Mouse (Mus musculus): Measurements from ENCODE around the gene Nabp1. TPM values are rescaled to one million over a fixed set of nuclear protein-coding genes. Genes with fewer than 3 reads are reported as not detected.
A peak's percentile ranks its signal among the peaks of the same experiment; 100 is the strongest.

The Nabp1 gene
- total and polyA plus RNA-seq, 3 experiments, result 7.8 to 214 (median 75.8) TPM

DNA sequence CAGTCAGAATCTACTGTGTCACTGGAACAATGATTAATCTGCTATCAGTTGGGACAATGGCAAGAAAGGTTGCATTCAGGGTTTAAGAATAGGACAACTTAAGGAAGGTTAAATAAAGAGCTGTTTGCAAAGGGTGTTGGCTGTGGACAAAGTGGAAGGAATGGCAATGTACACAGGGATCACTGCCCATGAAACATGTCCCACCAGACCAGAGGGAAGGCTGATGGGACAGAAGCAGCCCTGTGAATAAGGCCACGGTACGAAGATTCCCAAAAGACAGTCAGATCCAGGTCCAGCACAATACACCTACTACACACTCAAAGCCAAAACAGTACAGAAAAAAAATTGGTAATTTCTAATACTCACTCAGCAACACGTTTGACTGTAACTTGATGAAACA is 30.3 kb upstream of the Nabp1 start:
- H3K4me3 ChIP-seq (ENCODE audit: low read depth, low read length), result no peak overlapping the region
- TF ChIP-seq CTCF (IDR thresholded peaks at IDR 0.05; ENCODE audit: low read depth, low read length) (no peak), TAL1 (conservative IDR thresholded peaks at IDR 0.05; ENCODE audit: low read depth, low read length) (no peak), POLR2AphosphoS5 (IDR thresholded peaks at IDR 0.05; ENCODE audit: insufficient replicate concordance, low read depth, low read length) (no peak), GATA2 (IDR thresholded peaks at IDR 0.05; ENCODE audit: borderline replicate concordance, low read depth, low read length) (no peak), GATA1 (IDR thresholded peaks at IDR 0.05; ENCODE audit: borderline replicate concordance, low read length) (no peak)
- H3K36me3 ChIP-seq (replicated peaks), result no peaks in the 10 kb centered on the region
- H3K4me1 ChIP-seq (ENCODE audit: insufficient read depth, low read depth, low read length), result peaks cover 19% of the 10 kb centered on the region
- DNase-seq (ENCODE audit: low spot score) (no peak), ATAC-seq (ENCODE audit: extremely low read depth, insufficient number of reproducible peaks, low FRiP score, poor library complexity, severe bottlenecking) (no peak)
- H3K9me3 ChIP-seq (replicated peaks), result no peaks in the 10 kb centered on the region
- peaks cover 5% of the 10 kb centered on the region for H3K27me3 ChIP-seq (ENCODE audit: insufficient read depth, low read length)

- Histone ChIP-seq H3K4me1 (ENCODE audit: insufficient read depth, low read depth, low read length) (peaks cover 28% of the 10 kb centered on the region), H3K27me3 (ENCODE audit: insufficient read depth, low read length) (peaks cover 3% of the 10 kb centered on the region), H3K9me3 (replicated peaks) (no peaks in the 10 kb centered on the region), H3K4me3 (ENCODE audit: low read depth, low read length) (no peak overlapping the region), H3K36me3 (replicated peaks) (no peaks in the 10 kb centered on the region)
- no peak for DNase-seq (ENCODE audit: low spot score)
- TF ChIP-seq GATA2 (IDR thresholded peaks at IDR 0.05; ENCODE audit: borderline replicate concordance, low read depth, low read length) (no peak), CTCF (IDR thresholded peaks at IDR 0.05; ENCODE audit: low read depth, low read length) (no peak), POLR2AphosphoS5 (IDR thresholded peaks at IDR 0.05; ENCODE audit: insufficient replicate concordance, low read depth, low read length) (no peak), GATA1 (IDR thresholded peaks at IDR 0.05; ENCODE audit: borderline replicate concordance, low read length) (no peak), TAL1 (conservative IDR thresholded peaks at IDR 0.05; ENCODE audit: low read depth, low read length) (no peak)
- no peak for ATAC-seq (ENCODE audit: extremely low read depth, insufficient number of reproducible peaks, low FRiP score, poor library complexity, severe bottlenecking)
These were observed 29.2 kb upstream of the Nabp1 start for GRCm38 (mm10) chr1:51507436-51507835.

DNA sequence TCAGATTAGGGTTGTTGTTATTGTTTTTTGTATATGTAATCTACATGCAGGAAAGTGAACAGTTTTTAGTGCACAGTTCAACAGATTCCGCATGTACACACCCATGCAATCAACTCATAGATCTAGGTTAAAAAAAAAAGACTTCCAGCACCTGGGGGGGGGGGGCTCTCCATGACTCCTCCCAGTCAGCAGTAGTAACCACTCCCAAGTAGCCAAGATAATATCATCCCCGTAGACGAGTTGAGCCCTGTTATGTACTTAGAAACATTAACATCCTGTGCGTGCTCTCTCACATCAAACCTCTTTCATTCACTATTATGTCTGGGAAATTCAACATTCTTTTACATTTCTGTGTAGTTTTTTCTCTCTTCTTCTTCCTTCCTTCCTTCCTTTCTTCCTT is 28.0 kb upstream of the Nabp1 start:
- H3K9me3 ChIP-seq (replicated peaks), result no peaks in the 10 kb centered on the region
- peaks cover 3% of the 10 kb centered on the region for H3K27me3 ChIP-seq (ENCODE audit: insufficient read depth, low read length)
- TF ChIP-seq GATA1 (IDR thresholded peaks at IDR 0.05; ENCODE audit: borderline replicate concordance, low read length), result no peak
- no peak for TF ChIP-seq CTCF (IDR thresholded peaks at IDR 0.05; ENCODE audit: low read depth, low read length)
- TF ChIP-seq TAL1 (conservative IDR thresholded peaks at IDR 0.05; ENCODE audit: low read depth, low read length), result no peak
- no peak for TF ChIP-seq GATA2 (IDR thresholded peaks at IDR 0.05; ENCODE audit: borderline replicate concordance, low read depth, low read length)
- no peak for TF ChIP-seq POLR2AphosphoS5 (IDR thresholded peaks at IDR 0.05; ENCODE audit: insufficient replicate concordance, low read depth, low read length)
- no peak for ATAC-seq (ENCODE audit: extremely low read depth, insufficient number of reproducible peaks, low FRiP score, poor library complexity, severe bottlenecking)
- no peak overlapping the region for H3K4me3 ChIP-seq (ENCODE audit: low read depth, low read length)
- DNase-seq (ENCODE audit: low spot score), result no peak
- peaks cover 36% of the 10 kb centered on the region for H3K4me1 ChIP-seq (ENCODE audit: insufficient read depth, low read depth, low read length)
- H3K36me3 ChIP-seq (replicated peaks), result no peaks in the 10 kb centered on the region

DNA sequence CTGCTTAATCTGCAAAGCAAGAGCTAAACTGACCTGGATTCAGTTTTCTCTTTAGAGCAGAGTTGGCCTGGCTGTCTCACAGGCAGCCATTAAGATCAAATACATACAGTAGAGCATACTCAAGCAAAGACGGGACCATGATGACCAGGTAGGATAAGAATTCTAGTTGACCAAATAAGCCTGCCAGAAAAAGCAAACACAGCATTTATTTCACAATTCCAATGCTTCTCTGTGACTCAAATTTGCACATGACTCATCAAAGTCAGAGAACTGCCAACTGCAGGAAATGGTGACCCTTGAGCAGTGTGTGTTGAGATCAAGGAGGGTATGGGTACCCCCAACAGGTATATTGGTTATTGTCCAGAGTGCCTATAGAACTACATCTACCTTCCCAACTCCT is 27.4 kb upstream of the Nabp1 start:
- TF ChIP-seq GATA1 (IDR thresholded peaks at IDR 0.05; ENCODE audit: borderline replicate concordance, low read length) (no peak), POLR2AphosphoS5 (IDR thresholded peaks at IDR 0.05; ENCODE audit: insufficient replicate concordance, low read depth, low read length) (no peak), TAL1 (conservative IDR thresholded peaks at IDR 0.05; ENCODE audit: low read depth, low read length) (no peak), GATA2 (IDR thresholded peaks at IDR 0.05; ENCODE audit: borderline replicate concordance, low read depth, low read length) (no peak), CTCF (IDR thresholded peaks at IDR 0.05; ENCODE audit: low read depth, low read length) (no peak)
- DNase-seq (ENCODE audit: low spot score) (no peak), ATAC-seq (ENCODE audit: extremely low read depth, insufficient number of reproducible peaks, low FRiP score, poor library complexity, severe bottlenecking) (no peak)
- H3K27me3 ChIP-seq (ENCODE audit: insufficient read depth, low read length), result peaks cover 1% of the 10 kb centered on the region
- no peaks in the 10 kb centered on the region for H3K36me3 ChIP-seq (replicated peaks)
- peaks cover 37% of the 10 kb centered on the region for H3K4me1 ChIP-seq (ENCODE audit: insufficient read depth, low read depth, low read length)
- no peaks in the 10 kb centered on the region for H3K9me3 ChIP-seq (replicated peaks)
- H3K4me3 ChIP-seq (ENCODE audit: low read depth, low read length), result no peak overlapping the region

DNA sequence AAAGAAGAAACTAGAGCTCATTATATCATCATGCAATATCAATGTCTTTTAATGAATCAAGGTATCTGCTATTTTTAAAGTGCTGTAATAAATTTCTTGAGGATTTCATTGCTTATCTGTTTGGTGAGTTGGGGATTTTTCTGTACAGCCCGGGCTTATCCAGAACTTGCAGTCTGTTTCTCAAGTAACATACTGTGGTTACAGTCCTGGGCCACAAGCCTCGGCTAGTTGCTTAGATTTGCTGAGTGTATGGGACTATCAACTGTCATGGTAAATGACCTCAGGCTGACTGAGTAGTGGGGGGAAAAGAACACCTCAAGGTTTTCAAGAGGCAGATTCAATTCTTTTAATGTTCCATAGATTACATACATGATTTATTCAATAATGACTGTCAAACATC is 24.8 kb upstream of the Nabp1 start:
- Histone ChIP-seq H3K4me3 (ENCODE audit: low read depth, low read length) (no peak overlapping the region), H3K4me1 (ENCODE audit: insufficient read depth, low read depth, low read length) (peaks cover 25% of the 10 kb centered on the region), H3K27me3 (ENCODE audit: insufficient read depth, low read length) (peaks cover 9% of the 10 kb centered on the region; the same call in 1 of the 2 replicates), H3K36me3 (replicated peaks) (no peaks in the 10 kb centered on the region), H3K9me3 (replicated peaks) (no peaks in the 10 kb centered on the region)
- DNase-seq (ENCODE audit: low spot score) (no peak), ATAC-seq (ENCODE audit: extremely low read depth, insufficient number of reproducible peaks, low FRiP score, poor library complexity, severe bottlenecking) (peak; percentile 16; the same call in 1 of the 2 replicates)
- TF ChIP-seq GATA1 (IDR thresholded peaks at IDR 0.05; ENCODE audit: borderline replicate concordance, low read length) (no peak), POLR2AphosphoS5 (IDR thresholded peaks at IDR 0.05; ENCODE audit: insufficient replicate concordance, low read depth, low read length) (no peak), GATA2 (IDR thresholded peaks at IDR 0.05; ENCODE audit: borderline replicate concordance, low read depth, low read length) (no peak), CTCF (IDR thresholded peaks at IDR 0.05; ENCODE audit: low read depth, low read length) (no peak), TAL1 (conservative IDR thresholded peaks at IDR 0.05; ENCODE audit: low read depth, low read length) (no peak)

DNA sequence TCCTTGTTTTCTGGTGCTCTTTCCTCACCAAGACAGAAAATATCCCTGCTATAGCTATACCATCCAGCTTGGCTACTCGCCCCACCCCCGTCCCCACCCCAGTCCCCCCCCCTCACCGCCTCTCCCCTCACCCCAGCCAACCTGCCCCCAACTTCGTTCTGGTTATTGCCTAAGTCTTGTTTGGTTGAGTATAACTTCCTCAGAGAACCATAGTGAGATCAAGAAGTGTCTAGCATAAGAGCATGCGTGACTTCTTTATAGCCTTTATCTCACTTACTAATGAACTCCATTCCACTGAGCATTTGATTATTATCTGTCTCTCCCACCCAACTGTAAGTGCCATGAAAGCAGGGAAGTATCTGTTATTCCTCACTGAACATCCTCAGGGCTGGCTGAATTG is 24.1 kb upstream of the Nabp1 start:
- no peaks in the 10 kb centered on the region for H3K36me3 ChIP-seq (replicated peaks)
- peak; percentile 61 for ATAC-seq (ENCODE audit: extremely low read depth, insufficient number of reproducible peaks, low FRiP score, poor library complexity, severe bottlenecking)
- H3K4me3 ChIP-seq (ENCODE audit: low read depth, low read length), result no peak overlapping the region
- H3K27me3 ChIP-seq (ENCODE audit: insufficient read depth, low read length), result peaks cover 9% of the 10 kb centered on the region; the same call in 1 of the 2 replicates
- no peak for DNase-seq (ENCODE audit: low spot score)
- no peaks in the 10 kb centered on the region for H3K9me3 ChIP-seq (replicated peaks)
- H3K4me1 ChIP-seq (ENCODE audit: insufficient read depth, low read depth, low read length), result peaks cover 25% of the 10 kb centered on the region
- TF ChIP-seq POLR2AphosphoS5 (IDR thresholded peaks at IDR 0.05; ENCODE audit: insufficient replicate concordance, low read depth, low read length), result no peak
- no peak for TF ChIP-seq GATA1 (IDR thresholded peaks at IDR 0.05; ENCODE audit: borderline replicate concordance, low read length)
- no peak for TF ChIP-seq CTCF (IDR thresholded peaks at IDR 0.05; ENCODE audit: low read depth, low read length)
- TF ChIP-seq GATA2 (IDR thresholded peaks at IDR 0.05; ENCODE audit: borderline replicate concordance, low read depth, low read length), result no peak
- no peak for TF ChIP-seq TAL1 (conservative IDR thresholded peaks at IDR 0.05; ENCODE audit: low read depth, low read length)

All from G1E (cell line).